Mouse (Mus musculus): Measurements from ENCODE around the gene Vax2.

- TF ChIP-seq EP300 (IDR thresholded peaks at IDR 0.05; ENCODE audit: insufficient read depth, low read depth, low read length) (no peak), POLR2A (IDR thresholded peaks at IDR 0.05; ENCODE audit: insufficient read depth, low read depth, low read length) (no peak), CTCF (IDR thresholded peaks at IDR 0.05) (no peak)
Observed at GRCm38 (mm10) chr6:83703722-83704078, 7.4 kb upstream of the Vax2 start.

Data from heart, adult 2 months (tissue).